Mouse (Mus musculus) kidney, postnatal 0 days (tissue): Measurements from ENCODE around the gene Kcne4. TPM values are rescaled to one million over a fixed set of nuclear protein-coding genes. Genes with fewer than 3 reads are reported as not detected.
A peak's percentile ranks its signal among the peaks of the same experiment; 100 is the strongest.

Experiments
- ATAC-seq: fragments of 200-750 bp; cut with Nextera tagmentation; replicated peaks from 2 replicates; pipeline ENCODE4 v1.8.0; 2017; ENCODE audit warnings: low read depth, moderate number of reproducible peaks, moderate TSS enrichment, moderate library complexity; ENCODE audit not compliant: low FRiP score
- DNase-seq: peaks from one replicate; pipeline ENCODE4 v3.0.0-alpha.2; 2016; ENCODE audit warnings: low spot score
- H3K27ac ChIP-seq: fragments of 300-500 bp; sonication (generic); 2 replicates; pipeline ENCODE4 v1.5.1; 2014; ENCODE audit warnings: mild to moderate bottlenecking
- H3K27me3 ChIP-seq: fragments of 300-500 bp; sonication (generic); 2 replicates; pipeline ENCODE4 v1.6.1; 2014; ENCODE audit warnings: low read length, mixed read lengths; ENCODE audit not compliant: insufficient read depth
- H3K36me3 ChIP-seq: fragments of 300-500 bp; sonication (generic); 2 replicates; pipeline ENCODE4 v1.6.1; 2014; ENCODE audit warnings: low read length, mixed read lengths; ENCODE audit not compliant: insufficient read depth
- H3K4me1 ChIP-seq: fragments of 300-500 bp; sonication (generic); replicated peaks from 2 replicates; pipeline ENCODE4 v1.6.1; 2014; ENCODE audit warnings: antibody characterized with exemption, low read length, mixed read lengths; ENCODE audit not compliant: insufficient read depth
- H3K4me2 ChIP-seq: fragments of 300-500 bp; sonication (generic); 2 replicates; pipeline ENCODE4 v1.6.1; 2014; ENCODE audit warnings: mild to moderate bottlenecking, low read length, moderate library complexity, mixed read lengths
- H3K4me3 ChIP-seq: fragments of 300-500 bp; sonication (generic); replicated peaks from 2 replicates; pipeline ENCODE4 v1.5.1; 2014; ENCODE audit warnings: low read depth, low read length
- H3K9ac ChIP-seq: fragments of 300-500 bp; sonication (generic); 2 replicates; pipeline ENCODE4 v1.6.1; 2014; ENCODE audit warnings: low read depth, low read length
- H3K9me3 ChIP-seq: fragments of 300-500 bp; sonication (generic); replicated peaks from 2 replicates; pipeline ENCODE4 v1.6.1; 2016; ENCODE audit warnings: low read length, inconsistent platforms, mixed read lengths
- CTCF ChIP-seq: IDR thresholded peaks from 2 replicates; pipeline ENCODE4 v1.5.1; 2016; ENCODE audit warnings: antibody characterized with exemption, low read depth, mild to moderate bottlenecking, moderate library complexity
- WGBS: fragments of 180-500 bp; shearing (Covaris S2); extraction: QIAGEN DNeasy Blood & Tissue Kit; methylation state at CpG from one replicate; pipeline ENCODE4 v1.1.7; 2014; 5-methylcytosine and 5-hydroxymethylcytosine counted together
- polyA plus RNA-seq: library from polyadenylated mRNA; unstranded; fragments of >200 nt; fragmentation: Nextera tagmentation; extraction: Ambion mirVana; gene quantifications from 2 replicates; pipeline ENCODE4 v1.2.1, GENCODE M21; 2015

Kcne4 gene
- polyA plus RNA-seq, 1 experiment from 2014 or later, result 5.8 TPM

DNA sequence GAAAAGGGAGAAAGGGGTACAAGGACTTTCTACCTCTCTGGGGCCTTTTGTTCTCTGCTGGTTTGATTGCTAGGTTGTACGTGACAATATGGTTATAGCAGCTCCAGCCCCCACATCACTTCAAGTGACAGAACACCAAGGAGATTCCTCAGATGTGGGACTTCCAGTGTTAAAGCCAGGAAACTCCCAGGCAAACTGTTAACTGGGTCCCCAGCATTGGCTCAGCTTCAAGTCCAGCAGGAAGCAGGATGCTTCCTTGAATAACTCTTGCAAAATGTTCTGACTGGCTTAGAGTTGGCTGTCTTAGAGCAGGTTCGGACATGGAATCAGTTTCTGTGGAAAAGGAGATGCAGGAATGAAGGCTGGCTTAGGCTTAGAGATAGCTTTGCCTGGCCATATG lies 47.3 kb downstream of the Kcne4 start:
- H3K9ac ChIP-seq, result no peak overlapping the region
- 44% methylated on average over 2 of the region's 2 CpGs for WGBS
- H3K36me3 ChIP-seq, result no peaks in the 10 kb centered on the region
- peaks cover 5% of the 10 kb centered on the region; the same call in 1 of the 2 replicates for H3K4me1 ChIP-seq
- no peak overlapping the region for H3K4me3 ChIP-seq
- H3K9me3 ChIP-seq, result no peaks in the 10 kb centered on the region
- H3K27ac ChIP-seq, result peak overlapping the region; percentile 52; the same call in 1 of the 2 replicates
- no peak for ATAC-seq
- no peak overlapping the region for H3K4me2 ChIP-seq
- peak; percentile 66 for DNase-seq
- no peaks in the 10 kb centered on the region for H3K27me3 ChIP-seq
- TF ChIP-seq CTCF, result no peak

DNA sequence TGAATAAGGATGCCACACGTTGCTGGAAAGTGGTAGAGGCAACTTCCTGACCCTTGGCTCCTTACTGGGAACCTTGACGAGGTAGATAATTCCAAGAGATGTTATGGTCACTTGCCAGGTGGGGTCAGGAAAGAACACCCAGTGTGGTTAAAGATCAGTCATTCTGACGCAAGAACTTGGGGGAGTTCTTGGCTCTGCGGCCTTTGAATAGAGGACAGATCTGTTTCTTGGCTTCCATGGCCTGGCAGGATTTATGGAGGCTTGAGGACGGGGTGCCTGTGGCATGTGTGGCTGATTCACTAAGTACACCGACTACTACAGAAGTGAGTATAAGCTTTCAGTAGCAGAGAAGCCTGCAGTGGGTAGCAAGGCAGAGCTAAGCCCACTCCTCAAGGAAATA lies 47.8 kb downstream of the Kcne4 start:
- Histone ChIP-seq H3K27ac (peak overlapping the region; percentile 52), H3K4me1 (peaks cover 5% of the 10 kb centered on the region; the same call in 1 of the 2 replicates), H3K9me3 (no peaks in the 10 kb centered on the region), H3K4me2 (no peak overlapping the region), H3K9ac (no peak overlapping the region), H3K36me3 (no peaks in the 10 kb centered on the region), H3K27me3 (no peaks in the 10 kb centered on the region), H3K4me3 (no peak overlapping the region)
- 11% methylated on average over 6 of the region's 6 CpGs for WGBS
- TF ChIP-seq CTCF, result no peak
- ATAC-seq, result no peak
- peak; percentile 38 for DNase-seq

DNA sequence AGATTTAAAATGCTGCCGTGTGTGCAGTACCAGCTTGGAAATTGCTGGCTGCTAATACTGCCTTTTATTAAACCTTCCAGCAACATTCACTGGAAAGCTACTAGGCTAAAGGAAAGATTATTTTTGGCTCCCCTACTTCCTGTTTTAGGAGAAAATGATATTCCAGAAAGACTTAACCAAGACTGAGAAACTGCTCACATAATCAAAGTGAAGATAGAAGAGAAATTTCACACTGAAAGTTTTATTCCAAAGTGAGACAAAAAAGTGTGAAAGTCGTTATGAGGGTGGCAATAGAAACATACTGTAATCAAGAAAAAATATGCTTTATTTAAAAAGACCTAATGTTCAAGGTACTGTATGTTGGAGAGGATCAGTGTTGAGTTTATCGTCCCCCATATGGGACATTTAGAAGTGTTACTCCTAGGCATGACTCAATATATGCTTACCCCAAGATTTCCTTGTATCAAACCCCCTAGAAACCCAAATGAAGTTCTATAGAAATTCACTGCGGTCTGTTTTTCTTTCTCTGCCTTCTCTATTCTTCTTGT lies 48.3 kb downstream of the Kcne4 start:
- WGBS, result 77% methylated on average over 4 of the region's 4 CpGs

DNA sequence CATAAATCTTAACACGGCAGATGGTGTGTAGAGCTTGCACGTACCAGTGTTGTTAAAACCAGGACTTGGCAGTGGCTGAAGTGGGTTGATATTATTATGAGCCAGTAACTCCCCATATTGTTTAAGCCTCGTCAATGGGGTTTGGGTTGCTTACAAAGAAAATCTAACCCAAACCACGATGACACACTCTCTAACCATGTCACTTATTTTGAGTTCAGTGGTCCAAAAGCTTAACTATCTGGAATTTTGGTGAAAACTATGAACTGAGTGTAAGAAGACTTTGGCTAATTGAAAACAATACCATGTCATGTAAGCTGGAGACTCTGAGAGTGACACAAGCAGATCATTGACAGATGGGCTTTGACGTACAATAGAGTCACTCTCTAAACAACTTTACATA lies 49.4 kb downstream of the Kcne4 start:
- no peak overlapping the region for H3K9ac ChIP-seq
- 93% methylated on average over 5 of the region's 5 CpGs for WGBS
- H3K36me3 ChIP-seq, result no peaks in the 10 kb centered on the region
- H3K27ac ChIP-seq, result no peak overlapping the region
- DNase-seq, result no peak
- no peak overlapping the region for H3K4me3 ChIP-seq
- no peaks in the 10 kb centered on the region for H3K9me3 ChIP-seq
- TF ChIP-seq CTCF, result no peak
- H3K27me3 ChIP-seq, result no peaks in the 10 kb centered on the region
- ATAC-seq, result no peak
- H3K4me2 ChIP-seq, result no peak overlapping the region
- peaks cover 5% of the 10 kb centered on the region; the same call in 1 of the 2 replicates for H3K4me1 ChIP-seq

More for the DNA sequence above, 48.3 kb downstream of the Kcne4 start:
- DNase-seq (no peak), ATAC-seq (no peak)
- Histone ChIP-seq H3K36me3 (no peaks in the 10 kb centered on the region), H3K4me3 (no peak overlapping the region), H3K9ac (no peak overlapping the region), H3K4me1 (peaks cover 5% of the 10 kb centered on the region; the same call in 1 of the 2 replicates), H3K4me2 (no peak overlapping the region), H3K9me3 (no peaks in the 10 kb centered on the region), H3K27me3 (no peaks in the 10 kb centered on the region), H3K27ac (no peak overlapping the region)
- TF ChIP-seq CTCF, result no peak

DNA sequence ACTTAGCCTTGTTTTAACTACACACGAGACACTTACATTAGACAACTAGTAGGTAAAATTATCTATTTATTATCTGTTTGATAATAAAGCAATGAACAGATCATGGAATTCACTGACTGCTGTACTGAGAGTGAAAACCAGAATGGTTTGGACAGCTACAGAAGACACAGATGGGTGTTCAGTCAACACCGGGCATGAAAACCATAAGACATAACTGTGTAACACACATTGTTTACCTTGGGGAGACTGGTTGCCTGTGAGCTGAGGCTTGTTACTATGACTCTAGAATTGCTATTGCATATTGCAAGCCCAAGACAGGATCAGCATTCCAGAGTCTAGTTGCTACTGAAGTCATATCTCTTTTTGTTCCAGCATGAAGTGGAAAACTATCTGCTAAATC lies 49.9 kb downstream of the Kcne4 start:
- ATAC-seq (no peak), DNase-seq (no peak)
- WGBS, result 96% methylated on average over 2 of the region's 2 CpGs
- H3K36me3 ChIP-seq, result no peaks in the 10 kb centered on the region
- no peak for TF ChIP-seq CTCF
- no peak overlapping the region for H3K4me2 ChIP-seq
- H3K27me3 ChIP-seq, result no peaks in the 10 kb centered on the region
- no peak overlapping the region for H3K9ac ChIP-seq
- H3K27ac ChIP-seq, result no peak overlapping the region
- H3K9me3 ChIP-seq, result no peaks in the 10 kb centered on the region
- H3K4me3 ChIP-seq, result no peak overlapping the region
- H3K4me1 ChIP-seq, result peaks cover 5% of the 10 kb centered on the region; the same call in 1 of the 2 replicates

Other genes starting within 250 kb of the Kcne4 start
- 55.2 and 58.2 TPM in 2 replicates for gene Acsl3, start 158.9 kb upstream of the Kcne4 start, polyA plus RNA-seq
- gene Utp14b, start 158.7 kb upstream of the Kcne4 start, polyA plus RNA-seq, result 2.6 and 2.7 TPM in 2 replicates